Mouse (Mus musculus): ENCODE results near the gene Lsp1.

- no peak for TF ChIP-seq CTCF (IDR thresholded peaks at IDR 0.05; ENCODE audit: low read depth, low read length)
- no peak for TF ChIP-seq POLR2A (IDR thresholded peaks at IDR 0.05; ENCODE audit: extremely low read depth, insufficient read depth, low read length)
Measured at GRCm38 (mm10) chr7:142418027-142418426, 42.6 kb upstream of the Lsp1 start.
